Mouse (Mus musculus): Measurements from ENCODE around the gene Cdrt4. TPM values are rescaled to one million over a fixed set of nuclear protein-coding genes. Genes with fewer than 3 reads are reported as not detected.

Gene Cdrt4
- polyA plus RNA-seq, 1 experiment from 2014 or later, result not detected

- Histone ChIP-seq H3K4me1 (ENCODE audit: insufficient read depth) (no peaks in the 10 kb centered on the region), H3K4me3 (ENCODE audit: low read depth, low read length) (no peak overlapping the region), H3K4me2 (no peak overlapping the region), H3K9ac (no peak overlapping the region), H3K9me3 (ENCODE audit: low read depth, low read length) (no peaks in the 10 kb centered on the region), H3K27me3 (ENCODE audit: insufficient read depth, low read length) (no peaks in the 10 kb centered on the region), H3K36me3 (ENCODE audit: insufficient read depth) (no peaks in the 10 kb centered on the region), H3K27ac (ENCODE audit: low read depth) (no peak overlapping the region)
- DNase-seq (no peak), ATAC-seq (ENCODE audit: insufficient read depth) (no peak)
- TF ChIP-seq CTCF (IDR thresholded peaks at IDR 0.05; ENCODE audit: low read depth), result no peak
- 80% methylated on average over 3 of the region's 3 CpGs for WGBS
Measured at GRCm38 (mm10) chr11:62940176-62940575, 10.8 kb upstream of the Cdrt4 start.

- no peaks in the 10 kb centered on the region for H3K4me1 ChIP-seq (ENCODE audit: insufficient read depth)
- H3K27me3 ChIP-seq (ENCODE audit: insufficient read depth, low read length), result no peaks in the 10 kb centered on the region
- ATAC-seq (ENCODE audit: insufficient read depth) (no peak), DNase-seq (no peak)
- no peak overlapping the region for H3K27ac ChIP-seq (ENCODE audit: low read depth)
- no peak overlapping the region for H3K9ac ChIP-seq
- no peak overlapping the region for H3K4me3 ChIP-seq (ENCODE audit: low read depth, low read length)
- 67% methylated on average over 6 of the region's 6 CpGs for WGBS
- no peak for TF ChIP-seq CTCF (IDR thresholded peaks at IDR 0.05; ENCODE audit: low read depth)
- H3K36me3 ChIP-seq (ENCODE audit: insufficient read depth), result no peaks in the 10 kb centered on the region
- H3K4me2 ChIP-seq, result no peak overlapping the region
- no peaks in the 10 kb centered on the region for H3K9me3 ChIP-seq (ENCODE audit: low read depth, low read length)
Measured at GRCm38 (mm10) chr11:62943538-62943937, 7.5 kb upstream of the Cdrt4 start.

GRCm38 (mm10) chr11:62945514-62945913 lies 5.5 kb upstream of the Cdrt4 start:
- no peaks in the 10 kb centered on the region for H3K9me3 ChIP-seq (ENCODE audit: low read depth, low read length)
- ATAC-seq (ENCODE audit: insufficient read depth) (no peak), DNase-seq (peak; percentile 22)
- no peak overlapping the region for H3K4me2 ChIP-seq
- H3K4me3 ChIP-seq (ENCODE audit: low read depth, low read length), result no peak overlapping the region
- no peaks in the 10 kb centered on the region for H3K36me3 ChIP-seq (ENCODE audit: insufficient read depth)
- H3K9ac ChIP-seq, result no peak overlapping the region
- no peak for TF ChIP-seq CTCF (IDR thresholded peaks at IDR 0.05; ENCODE audit: low read depth)
- H3K27ac ChIP-seq (ENCODE audit: low read depth), result no peak overlapping the region
- WGBS, result 67% methylated on average over 4 of the region's 4 CpGs
- no peaks in the 10 kb centered on the region for H3K27me3 ChIP-seq (ENCODE audit: insufficient read depth, low read length)
- H3K4me1 ChIP-seq (ENCODE audit: insufficient read depth), result no peaks in the 10 kb centered on the region

DNA sequence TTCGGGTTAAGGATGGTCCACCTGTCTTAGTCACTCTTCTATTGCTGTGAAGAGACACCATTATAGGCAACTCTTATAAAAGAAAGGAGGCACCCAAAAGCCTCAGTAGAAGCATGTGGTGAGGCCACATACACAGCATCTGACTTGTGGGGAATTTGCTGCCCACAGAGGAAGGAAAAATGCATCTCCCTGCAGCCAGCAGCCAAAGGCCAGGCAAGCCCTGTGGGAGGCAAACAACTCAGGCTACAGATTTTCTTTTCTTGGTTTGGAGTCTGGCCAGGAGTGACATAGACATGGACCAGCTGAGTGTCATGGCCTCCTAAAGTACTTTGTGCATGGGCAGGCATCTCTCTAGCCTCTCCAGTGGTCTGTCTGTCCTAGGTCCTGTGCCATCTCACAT lies 1.4 kb upstream of the Cdrt4 start:
- no peak for TF ChIP-seq CTCF (IDR thresholded peaks at IDR 0.05; ENCODE audit: low read depth)
- Histone ChIP-seq H3K27ac (ENCODE audit: low read depth) (no peak overlapping the region), H3K9me3 (ENCODE audit: low read depth, low read length) (no peaks in the 10 kb centered on the region), H3K27me3 (ENCODE audit: insufficient read depth, low read length) (no peaks in the 10 kb centered on the region), H3K4me1 (ENCODE audit: insufficient read depth) (no peaks in the 10 kb centered on the region), H3K4me3 (ENCODE audit: low read depth, low read length) (no peak overlapping the region), H3K4me2 (no peak overlapping the region), H3K9ac (no peak overlapping the region), H3K36me3 (ENCODE audit: insufficient read depth) (no peaks in the 10 kb centered on the region)
- DNase-seq (peak; percentile 70), ATAC-seq (ENCODE audit: insufficient read depth) (no peak; the same call in 1 of the 2 replicates)
- 82% methylated on average over 1 of the region's 1 CpGs for WGBS

DNA sequence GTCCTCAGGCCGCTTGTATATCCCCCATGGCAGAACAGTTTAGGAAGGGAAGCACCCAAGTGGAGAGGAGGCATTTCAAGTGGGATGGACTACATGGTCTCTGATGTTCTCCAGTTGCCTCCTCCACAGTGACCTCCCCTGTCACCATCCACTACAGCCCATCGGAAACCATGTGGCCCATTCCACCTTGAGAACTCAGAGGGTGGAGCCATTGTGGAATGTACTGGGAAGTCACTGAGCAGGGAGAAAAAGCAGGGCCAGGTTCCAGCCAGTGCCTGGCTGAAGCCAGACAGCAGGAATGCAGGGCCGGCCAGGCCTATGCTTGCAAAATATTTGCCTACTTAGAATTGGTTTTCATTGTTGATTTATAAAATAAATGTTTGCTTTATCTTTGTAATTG lies 3.8 kb downstream of the Cdrt4 start:
- H3K4me2 ChIP-seq, result no peak overlapping the region
- no peaks in the 10 kb centered on the region for H3K27me3 ChIP-seq (ENCODE audit: insufficient read depth, low read length)
- no peaks in the 10 kb centered on the region; the same call in 1 of the 2 replicates for H3K9me3 ChIP-seq (ENCODE audit: low read depth, low read length)
- ATAC-seq (ENCODE audit: insufficient read depth) (no peak), DNase-seq (peak; percentile 9)
- no peaks in the 10 kb centered on the region for H3K36me3 ChIP-seq (ENCODE audit: insufficient read depth)
- H3K27ac ChIP-seq (ENCODE audit: low read depth), result no peak overlapping the region
- no peak overlapping the region for H3K4me3 ChIP-seq (ENCODE audit: low read depth, low read length)
- WGBS, result 73% methylated on average over 3 of the region's 3 CpGs
- H3K4me1 ChIP-seq (ENCODE audit: insufficient read depth), result no peaks in the 10 kb centered on the region
- no peak for TF ChIP-seq CTCF (IDR thresholded peaks at IDR 0.05; ENCODE audit: low read depth)
- no peak overlapping the region for H3K9ac ChIP-seq

- no peak for TF ChIP-seq CTCF (IDR thresholded peaks at IDR 0.05; ENCODE audit: low read depth)
- H3K9ac ChIP-seq, result no peak overlapping the region
- no peak for ATAC-seq (ENCODE audit: insufficient read depth)
- H3K27ac ChIP-seq (ENCODE audit: low read depth), result no peak overlapping the region
- 83% methylated on average over 5 of the region's 5 CpGs for WGBS
- H3K9me3 ChIP-seq (ENCODE audit: low read depth, low read length), result no peaks in the 10 kb centered on the region; the same call in 1 of the 2 replicates
- no peak for DNase-seq
- H3K36me3 ChIP-seq (ENCODE audit: insufficient read depth), result no peaks in the 10 kb centered on the region
- H3K4me1 ChIP-seq (ENCODE audit: insufficient read depth), result no peaks in the 10 kb centered on the region
- H3K27me3 ChIP-seq (ENCODE audit: insufficient read depth, low read length), result no peaks in the 10 kb centered on the region
- no peak overlapping the region for H3K4me3 ChIP-seq (ENCODE audit: low read depth, low read length)
- no peak overlapping the region for H3K4me2 ChIP-seq
Measured at GRCm38 (mm10) chr11:62955186-62955585, 4.2 kb downstream of the Cdrt4 start.

DNA sequence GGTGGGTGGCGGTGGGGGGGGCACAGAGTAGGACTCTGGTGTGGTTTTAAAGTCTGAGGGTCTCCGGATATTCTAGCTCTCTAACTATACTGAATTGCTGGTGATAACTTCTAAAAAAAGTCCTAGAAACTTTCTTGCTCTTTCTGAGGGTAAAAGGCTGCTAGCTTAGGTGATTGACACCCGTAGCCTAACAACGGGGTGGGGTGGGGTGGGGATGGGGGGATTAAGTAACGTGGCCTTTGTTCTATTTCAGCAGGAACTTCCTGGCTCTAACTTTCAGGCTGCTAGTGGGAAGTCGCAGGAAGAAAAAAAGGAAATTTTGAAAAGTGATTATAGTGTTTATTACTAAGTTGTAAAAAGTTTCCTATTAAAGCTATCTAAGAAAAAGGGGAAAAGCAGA lies 4.8 kb downstream of the Cdrt4 start:
- ATAC-seq (ENCODE audit: insufficient read depth), result no peak
- H3K36me3 ChIP-seq (ENCODE audit: insufficient read depth), result no peaks in the 10 kb centered on the region
- no peak overlapping the region for H3K27ac ChIP-seq (ENCODE audit: low read depth)
- H3K9ac ChIP-seq, result no peak overlapping the region
- DNase-seq, result no peak
- 44% methylated on average over 6 of the region's 6 CpGs for WGBS
- TF ChIP-seq CTCF (IDR thresholded peaks at IDR 0.05; ENCODE audit: low read depth), result no peak
- H3K9me3 ChIP-seq (ENCODE audit: low read depth, low read length), result no peaks in the 10 kb centered on the region; the same call in 1 of the 2 replicates
- no peak overlapping the region for H3K4me3 ChIP-seq (ENCODE audit: low read depth, low read length)
- H3K27me3 ChIP-seq (ENCODE audit: insufficient read depth, low read length), result no peaks in the 10 kb centered on the region
- H3K4me2 ChIP-seq, result no peak overlapping the region
- no peaks in the 10 kb centered on the region for H3K4me1 ChIP-seq (ENCODE audit: insufficient read depth)

All from lung, embryonic 14.5 days (tissue).